Mouse (Mus musculus) ES-Bruce4 (cell line): Measurements from ENCODE around the gene Dgkh.

Experiments used
- CTCF ChIP-seq: IDR thresholded peaks from one replicate; pipeline ENCODE4 v1.8.1; 2011; ENCODE audit warnings: low read depth, low read length
- POLR2A ChIP-seq: IDR thresholded peaks from one replicate; pipeline ENCODE4 v1.8.1; 2011; ENCODE audit warnings: low read length; ENCODE audit not compliant: insufficient read depth

DNA sequence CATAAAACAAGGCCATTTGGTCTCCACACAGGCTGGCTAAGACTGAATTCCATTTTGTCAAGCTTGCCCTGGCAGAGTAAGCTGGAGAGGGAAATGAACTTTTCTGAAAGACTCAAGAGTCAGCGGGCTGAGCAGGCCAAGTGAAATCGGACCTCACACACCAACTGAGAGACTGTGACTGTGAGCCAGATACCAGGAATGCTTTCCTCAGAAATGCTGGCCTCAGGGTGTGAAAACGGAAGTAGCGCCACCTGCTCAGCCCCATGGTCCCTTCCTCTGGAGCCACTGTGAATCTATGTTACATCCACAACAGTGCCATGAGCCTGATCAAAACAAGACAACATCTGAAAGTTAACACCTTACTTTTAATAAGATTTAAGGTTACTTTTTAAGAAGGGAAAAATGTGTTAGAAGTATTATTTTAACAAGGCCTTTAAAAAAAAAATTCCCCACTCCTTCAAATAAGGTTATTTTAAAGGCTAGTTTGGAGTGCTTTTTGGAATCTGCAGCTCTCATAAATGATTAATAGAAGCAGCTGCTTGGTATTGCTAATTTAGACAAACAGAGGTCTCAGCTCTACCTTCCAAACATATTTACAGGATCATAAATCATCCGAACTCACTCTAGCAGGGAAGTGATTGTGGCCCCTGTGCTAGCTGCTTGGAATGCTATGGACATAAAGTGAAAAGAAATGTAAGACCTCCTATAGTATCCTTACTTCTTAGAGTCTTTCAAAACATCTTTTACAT is 193.8 kb downstream of the Dgkh start:
- TF ChIP-seq CTCF = no peak
- no peak for TF ChIP-seq POLR2A
